Mouse (Mus musculus): ENCODE results near the gene Cox5b. TPM values are rescaled to one million over a fixed set of nuclear protein-coding genes. Genes with fewer than 3 reads are reported as not detected.

The Cox5b gene
- polyA plus RNA-seq (2017; shearing (Covaris generic)), result 100 to 1,000 TPM; 434 to 442 TPM

DNA sequence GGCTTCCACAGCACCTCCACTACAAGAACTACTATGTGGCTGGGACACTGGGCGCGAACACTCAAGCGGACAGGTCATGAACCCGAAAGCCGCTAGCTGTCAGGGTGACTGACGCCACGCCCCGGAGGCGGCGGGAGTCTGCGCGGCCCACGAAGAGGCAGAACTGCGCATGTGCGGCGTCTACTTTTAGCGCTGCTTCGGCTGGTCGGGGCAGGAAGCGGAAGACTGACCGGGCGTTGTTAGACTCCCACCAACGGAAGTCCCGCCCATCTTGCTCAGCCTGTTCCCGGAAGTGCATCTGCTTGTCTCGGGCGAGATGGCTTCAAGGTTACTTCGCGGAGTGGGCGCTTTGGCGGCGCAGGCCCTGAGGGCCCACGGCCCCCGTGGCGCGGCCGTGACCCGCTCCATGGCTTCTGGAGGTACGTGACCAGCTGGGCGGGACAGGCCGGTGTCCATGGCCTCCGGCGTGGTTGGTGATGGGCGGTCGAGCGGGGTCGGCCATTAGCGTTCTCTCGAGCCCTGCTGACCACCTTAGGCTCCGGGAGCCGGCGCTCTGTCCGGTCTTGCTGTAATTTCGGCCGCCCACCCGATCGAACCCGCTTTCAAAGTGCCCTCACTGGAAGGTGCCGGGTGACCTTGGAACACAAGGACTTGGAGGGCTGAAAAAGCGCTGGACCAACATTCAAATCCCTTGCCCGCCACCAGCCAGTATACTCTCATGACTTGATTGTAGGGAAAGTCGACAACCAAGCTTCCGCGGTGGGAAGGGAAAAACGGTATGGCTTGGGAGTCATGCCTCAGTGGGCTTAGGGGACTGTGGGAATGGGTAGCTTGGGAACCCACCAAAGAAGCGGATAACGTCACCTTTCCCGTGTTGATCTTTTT, at the start of gene Cox5b:
Gene Cox5b, plus strand, starts transcription at position 179 of the 885 bp plus-strand sequence.

DNA sequence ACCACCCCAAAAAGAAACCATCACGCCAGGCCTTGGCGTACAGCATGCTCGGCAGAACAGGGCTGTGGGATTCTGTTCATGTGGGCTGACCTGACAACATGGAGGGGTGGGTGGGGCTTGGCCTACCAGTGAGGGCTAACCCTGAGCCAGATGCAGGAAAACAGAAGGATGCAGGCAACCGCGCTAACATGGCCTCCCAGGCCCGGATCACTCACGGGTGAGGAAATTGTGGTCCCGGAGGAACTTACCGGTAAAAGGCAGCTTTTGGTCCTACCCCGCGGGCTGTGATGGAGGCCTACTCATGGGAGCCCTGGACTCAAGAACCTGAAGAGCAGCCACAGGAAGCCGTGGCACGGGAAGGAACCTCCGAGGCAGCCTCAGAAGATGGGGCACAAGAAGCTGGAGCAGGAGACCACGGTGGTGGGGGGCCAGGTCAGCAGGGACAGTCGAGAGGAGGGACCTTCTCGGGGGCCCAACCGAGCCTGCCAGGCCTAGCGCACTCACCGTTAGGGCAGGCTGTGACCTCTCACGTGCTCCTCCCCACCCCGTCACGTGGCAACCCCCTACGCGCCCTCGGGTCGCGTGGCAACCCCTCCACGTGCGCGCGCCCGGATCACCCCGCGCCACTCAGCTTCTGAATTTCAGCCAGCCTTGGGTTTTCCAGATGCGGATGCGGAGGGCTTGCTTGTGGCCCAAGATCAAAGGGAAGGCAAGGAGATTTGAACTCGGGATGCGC, 8.5 kb upstream of the Cox5b start, which contains the start of gene Fam178b:
Gene Fam178b, minus strand, starts transcription at position 564 of the 736 bp plus-strand sequence.

DNA sequence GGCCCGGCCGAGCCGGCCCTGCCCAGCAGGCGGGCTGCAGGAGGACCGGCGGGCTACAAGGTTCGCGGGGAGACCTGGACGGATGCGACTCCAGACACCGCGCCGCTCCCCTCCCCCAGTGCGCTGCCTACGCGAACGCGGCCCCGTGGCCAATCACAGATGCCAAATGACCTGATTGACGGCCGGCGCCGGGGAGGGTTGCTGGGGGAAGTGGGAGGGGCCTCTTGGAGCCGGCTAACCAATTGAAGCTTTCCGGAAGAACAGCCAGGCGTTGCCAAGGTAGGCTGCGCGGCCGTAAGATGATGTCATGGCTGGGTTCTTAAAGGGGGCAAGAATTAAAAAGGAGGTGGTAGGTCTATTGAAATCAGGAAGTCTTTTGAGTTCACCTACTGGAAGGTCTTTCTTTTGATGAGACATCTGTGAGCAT, 18.6 kb downstream of the Cox5b start, which contains the start of gene 4933424G06Rik:
Gene 4933424G06Rik, plus strand, starts transcription at position 296 of the 427 bp plus-strand sequence.

DNA sequence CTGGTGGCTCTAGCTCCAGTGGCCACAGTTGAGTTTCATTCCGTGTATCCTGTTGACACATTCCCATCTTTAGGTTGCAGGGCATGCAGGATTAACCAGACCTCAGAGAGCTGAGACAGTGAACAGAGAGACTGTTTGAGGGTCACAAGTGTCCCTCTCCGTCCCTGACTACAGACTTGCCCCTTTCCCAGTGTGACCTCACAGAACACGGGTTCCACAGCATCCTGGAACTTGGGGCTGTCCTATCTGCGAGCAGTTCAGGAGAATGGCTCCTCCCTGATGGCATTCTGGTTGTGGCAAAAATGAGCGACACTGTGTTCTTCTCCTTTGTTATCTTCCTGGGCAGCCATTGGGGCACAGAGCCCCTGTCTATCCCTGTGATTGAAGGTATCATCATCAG, 23.1 kb downstream of the Cox5b start, which contains the start of gene Actr1b:
Gene Actr1b, minus strand, starts transcription at position 112 of the 400 bp plus-strand sequence.

Other genes with a start within 250 kb of the Cox5b start
- 10 to 100 TPM; 27.8 to 30.6 TPM for gene Lman2l, start 246.2 kb upstream of the Cox5b start, polyA plus RNA-seq (2017; shearing (Covaris generic))
- gene Cnnm4, start 219.8 kb upstream of the Cox5b start, polyA plus RNA-seq (2017; shearing (Covaris generic)), result 1 to 10 TPM; 2.4 to 3.1 TPM
- gene Cnnm3, start 179.6 kb upstream of the Cox5b start, polyA plus RNA-seq (2017; shearing (Covaris generic)), result 10 to 100 TPM; 37.2 to 37.5 TPM
- gene Ankrd23, start 154.6 kb upstream of the Cox5b start, polyA plus RNA-seq (2017; shearing (Covaris generic)), result 10 to 100 TPM; 23.2 to 33.0 TPM
- gene Gm42417, start 152.0 kb upstream of the Cox5b start, polyA plus RNA-seq (2017; shearing (Covaris generic)), result 1 to 10 TPM in 1 of 2 experiments, not detected in 1; 2.4 TPM
- 10 to 100 TPM; 27.3 to 32.9 TPM for gene Ankrd39, start 144.0 kb upstream of the Cox5b start, polyA plus RNA-seq (2017; shearing (Covaris generic))
- gene Sema4c, start 133.1 kb upstream of the Cox5b start, polyA plus RNA-seq (2017; shearing (Covaris generic)), result 1 to 10 TPM; 1.4 to 2.0 TPM
- 1 to 10 TPM in 1 of 2 experiments, not detected in 1; 1.5 TPM for gene Fam178b, start 8.3 kb upstream of the Cox5b start, polyA plus RNA-seq (2017; shearing (Covaris generic))
- not detected for gene 4933424G06Rik, start 18.7 kb downstream of the Cox5b start, polyA plus RNA-seq (2017; shearing (Covaris generic))
- 10 to 100 TPM; 48.0 to 50.5 TPM for gene Actr1b, start 23.0 kb downstream of the Cox5b start, polyA plus RNA-seq (2017; shearing (Covaris generic))
- gene Zap70, start 70.3 kb downstream of the Cox5b start, polyA plus RNA-seq (2017; shearing (Covaris generic)), result 100 to 1,000 TPM; 208 to 229 TPM